Mouse (Mus musculus) heart, embryonic 14.5 days (tissue): ENCODE measurements around the gene D330020A13Rik. TPM values are rescaled to one million over a fixed set of nuclear protein-coding genes. Genes with fewer than 3 reads are reported as not detected.

Source experiments
- ATAC-seq: fragments of 200-750 bp; cut with Nextera tagmentation; 2 replicates; pipeline ENCODE4 v1.8.0; 2017; ENCODE audit warnings: low read depth, moderate TSS enrichment; ENCODE audit not compliant: insufficient number of reproducible peaks, insufficient read depth, low FRiP score
- H3K27ac ChIP-seq, 2 experiments: fragments of 200-500 bp in 1 of 2; fragments of 300-500 bp in 1 of 2; sonication (generic) in 1 of 2; replicated peaks in 1 of 2; 2 replicates each; pipeline ENCODE4 v1.5.1; 2012 to 2014; ENCODE audit warnings: low read depth in 2 of 2, low read length in 2 of 2, control low read depth in 1 of 2, mild to moderate bottlenecking in 1 of 2, mixed read lengths in 1 of 2; ENCODE audit not compliant: control insufficient read depth in 1 of 2, insufficient read depth in 1 of 2
- H3K27me3 ChIP-seq: fragments of 300-500 bp; sonication (generic); 2 replicates; pipeline ENCODE4 v1.6.1; 2014; ENCODE audit warnings: mild to moderate bottlenecking, low read length, control low read depth; ENCODE audit not compliant: control insufficient read depth, insufficient read depth
- H3K36me3 ChIP-seq: fragments of 300-500 bp; sonication (generic); 2 replicates; pipeline ENCODE4 v1.6.1; 2014; ENCODE audit warnings: mild to moderate bottlenecking, control low read depth, low read length, mixed read lengths; ENCODE audit not compliant: control insufficient read depth, insufficient read depth
- H3K4me1 ChIP-seq, 2 experiments: fragments of 200-500 bp in 1 of 2; fragments of 300-500 bp in 1 of 2; sonication (generic) in 1 of 2; 2 replicates each; pipeline ENCODE4 v1.6.1; 2012 to 2014; ENCODE audit warnings: low read length in 2 of 2, control low read depth in 1 of 2, mixed read lengths in 1 of 2; ENCODE audit not compliant: control insufficient read depth in 2 of 2, insufficient read depth in 2 of 2
- H3K4me2 ChIP-seq: fragments of 300-500 bp; sonication (generic); 2 replicates; pipeline ENCODE4 v1.6.1; 2014; ENCODE audit warnings: mild to moderate bottlenecking, low read length
- H3K4me3 ChIP-seq, 2 experiments: fragments of 200-500 bp in 1 of 2; fragments of 300-500 bp in 1 of 2; sonication (generic) in 1 of 2; 2 replicates each; pipeline ENCODE4 v1.5.1; 2012 to 2014; ENCODE audit warnings: low read length in 2 of 2, mild to moderate bottlenecking in 2 of 2, control low read depth in 1 of 2, low read depth in 1 of 2, moderate library complexity in 1 of 2; ENCODE audit not compliant: control insufficient read depth in 1 of 2, insufficient read depth in 1 of 2
- H3K9ac ChIP-seq: fragments of 300-500 bp; sonication (generic); 2 replicates; pipeline ENCODE4 v1.6.1; 2014; ENCODE audit warnings: mild to moderate bottlenecking, low read length
- H3K9me3 ChIP-seq: fragments of 300-500 bp; sonication (generic); 2 replicates; pipeline ENCODE4 v1.6.1; 2016; ENCODE audit warnings: low read length, control low read depth; ENCODE audit not compliant: control insufficient read depth
- WGBS: fragments of 180-500 bp; shearing (Covaris S2); extraction: QIAGEN DNeasy Blood & Tissue Kit; methylation state at CpG from one replicate; pipeline ENCODE4 v1.1.7; 2014; 5-methylcytosine and 5-hydroxymethylcytosine counted together
- polyA plus RNA-seq: library from polyadenylated mRNA; unstranded; fragments of >200 nt; fragmentation: Nextera tagmentation; extraction: Ambion mirVana; gene quantifications from 2 replicates; pipeline ENCODE4 v1.2.1, GENCODE M21; 2014

Gene D330020A13Rik
- polyA plus RNA-seq: 0.30 and 0.35 TPM in 2 replicates

DNA sequence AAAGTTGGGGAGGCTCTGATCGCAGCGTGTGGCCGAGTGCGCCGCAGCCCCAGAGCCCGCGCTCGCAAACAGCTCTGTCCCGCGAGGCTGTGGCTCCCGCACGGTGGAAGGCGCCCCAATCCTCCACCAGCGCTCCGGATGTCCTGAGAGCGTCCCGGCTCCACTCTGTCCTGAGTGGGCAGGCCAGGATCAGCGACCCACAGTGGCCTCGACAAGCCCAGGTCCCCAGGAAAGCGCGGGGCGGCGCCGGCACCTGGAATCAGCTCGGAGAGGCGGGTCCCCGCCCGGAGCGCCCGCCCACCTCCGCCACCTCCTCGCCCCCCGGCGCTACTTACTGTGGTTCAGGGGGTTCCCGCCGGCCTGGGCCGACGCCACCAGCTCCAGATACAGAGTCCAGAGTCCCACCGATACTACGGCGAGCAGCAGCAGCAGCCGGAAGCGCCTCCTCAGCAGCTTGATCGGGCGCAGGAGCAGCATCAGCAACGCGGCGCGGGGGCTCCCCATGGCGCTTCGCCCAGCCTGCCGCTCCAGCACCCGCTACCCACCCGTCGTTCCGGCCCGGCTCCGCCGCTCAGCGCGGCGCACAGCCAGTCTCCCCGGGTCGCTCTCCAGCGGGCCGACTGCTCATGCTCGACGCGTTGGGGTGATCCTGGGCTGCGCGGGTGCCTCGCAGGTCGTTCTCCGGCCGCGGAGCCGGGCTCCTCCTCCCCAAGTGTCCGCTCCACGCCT is at the start of gene D330020A13Rik, which contains the start of gene B4galnt3:
TSS of gene D330020A13Rik (plus strand) at position 309 of the 729 bp plus-strand sequence.
TSS of gene B4galnt3 (minus strand) at position 504 of the 729 bp plus-strand sequence.
- Histone ChIP-seq H3K9me3 (no peaks in the 10 kb centered on the region), H3K4me2 (peak within 1 kb of the TSS; percentile 99), H3K9ac (peak within 1 kb of the TSS; percentile 68), H3K27me3 (peaks cover 25% of the 10 kb centered on the region), H3K27ac (no peak within 1 kb of the TSS), H3K36me3 (no peaks in the 10 kb centered on the region), H3K4me3 (peak within 1 kb of the TSS; percentile 68 to 69), H3K4me1 (peaks cover 0 to 3% of the 10 kb centered on the region in 2 experiments; a peak in 1 of 4 replicates)
- ATAC-seq: peak; percentile 29
- WGBS: 0% methylated on average over 71 of the region's 79 CpGs

DNA sequence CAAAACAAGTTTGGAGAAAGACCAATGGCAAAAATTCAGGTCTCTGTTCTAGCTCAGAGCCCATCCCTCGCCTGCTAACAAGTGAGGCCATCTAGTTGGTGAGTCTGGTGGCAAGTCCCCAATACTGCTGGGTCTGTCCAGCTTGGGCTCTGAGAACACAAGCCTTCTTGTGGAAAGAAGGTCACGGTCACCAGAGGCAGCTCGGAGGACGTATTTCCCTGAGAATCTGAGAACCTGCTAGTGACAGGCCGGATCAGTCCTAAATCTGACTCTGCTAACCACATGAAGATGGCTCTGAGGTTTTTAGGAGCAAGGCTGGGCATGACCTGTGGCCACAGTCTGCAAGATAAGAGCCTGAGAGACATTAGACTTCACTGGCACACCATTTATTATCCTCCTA is 47.5 kb upstream of the D330020A13Rik start:
- no peak overlapping the region for H3K4me2 ChIP-seq
- H3K4me1 ChIP-seq: no peaks in the 10 kb centered on the region
- H3K27me3 ChIP-seq: no peaks in the 10 kb centered on the region
- WGBS: 80% methylated on average over 5 of the region's 5 CpGs
- H3K36me3 ChIP-seq: no peaks in the 10 kb centered on the region
- no peak for ATAC-seq
- H3K9ac ChIP-seq: no peak overlapping the region
- H3K27ac ChIP-seq: no peak overlapping the region
- no peak overlapping the region for H3K4me3 ChIP-seq
- H3K9me3 ChIP-seq: no peaks in the 10 kb centered on the region

DNA sequence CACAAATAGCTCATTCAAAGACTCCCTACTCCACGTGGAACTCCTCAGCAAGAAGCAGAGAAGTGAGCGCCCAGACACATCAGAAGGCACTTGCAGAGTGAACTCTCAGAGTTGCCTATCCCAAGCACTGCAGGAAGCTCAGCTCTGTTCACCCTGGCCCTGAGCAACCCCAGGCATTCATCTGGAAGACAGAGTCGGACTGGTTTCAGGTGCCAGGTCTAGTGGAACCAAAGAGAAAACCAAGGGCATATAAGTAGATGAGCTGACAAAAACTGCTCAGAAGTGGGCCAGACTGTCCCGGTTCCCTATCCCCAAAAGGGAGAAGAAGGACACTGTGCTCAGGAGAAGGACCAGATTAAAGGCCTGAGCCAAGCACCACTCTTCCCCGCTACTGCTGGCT is 44.3 kb upstream of the D330020A13Rik start:
- Histone ChIP-seq H3K4me2 (no peak overlapping the region), H3K4me1 (no peaks in the 10 kb centered on the region), H3K27me3 (no peaks in the 10 kb centered on the region), H3K4me3 (no peak overlapping the region), H3K27ac (no peak overlapping the region), H3K9me3 (no peaks in the 10 kb centered on the region), H3K36me3 (no peaks in the 10 kb centered on the region), H3K9ac (no peak overlapping the region)
- no peak for ATAC-seq
- WGBS: 73% methylated on average over 5 of the region's 5 CpGs

DNA sequence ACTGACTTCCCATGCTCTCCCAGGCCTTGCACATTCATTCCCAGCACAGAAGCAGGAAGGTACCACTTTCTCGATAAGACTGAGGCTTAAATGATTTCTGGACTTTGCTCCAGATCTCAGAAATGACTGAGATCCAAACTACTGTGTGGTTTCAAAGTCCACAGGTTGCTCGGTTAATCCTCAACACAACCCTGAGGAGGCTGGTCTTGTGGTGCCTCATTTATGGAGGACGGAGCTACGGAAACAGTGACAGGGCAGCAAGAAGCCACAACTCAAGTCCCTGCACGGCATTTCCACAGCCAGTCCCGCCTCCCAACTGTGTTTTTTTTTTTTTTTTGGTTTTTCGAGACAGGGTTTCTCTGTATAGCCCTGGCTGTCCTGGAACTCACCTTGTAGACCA is 43.2 kb upstream of the D330020A13Rik start:
- Histone ChIP-seq H3K4me3 (no peak overlapping the region), H3K27me3 (no peaks in the 10 kb centered on the region), H3K9me3 (no peaks in the 10 kb centered on the region), H3K9ac (no peak overlapping the region), H3K4me2 (no peak overlapping the region), H3K4me1 (no peaks in the 10 kb centered on the region), H3K36me3 (no peaks in the 10 kb centered on the region), H3K27ac (no peak overlapping the region)
- 86% methylated on average over 7 of the region's 7 CpGs for WGBS
- no peak for ATAC-seq

DNA sequence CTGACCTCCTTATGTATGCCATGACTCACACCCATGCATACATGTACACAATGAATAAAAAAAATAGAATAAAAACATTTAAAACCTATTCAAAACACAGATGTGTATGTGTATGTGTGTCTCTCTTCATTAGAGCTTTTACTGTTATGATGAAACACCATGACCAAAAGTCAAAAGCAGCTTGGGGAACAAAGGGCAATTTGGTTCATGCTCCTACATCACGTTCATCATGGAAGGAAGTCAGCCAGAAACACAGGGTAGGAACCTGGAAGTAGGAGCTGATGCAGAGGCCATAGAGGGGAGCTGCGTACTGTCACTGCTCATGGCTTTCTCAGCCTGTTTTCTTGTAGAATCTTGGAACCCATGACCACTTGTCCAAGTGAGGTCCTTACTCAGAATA is 41.4 kb upstream of the D330020A13Rik start:
- Histone ChIP-seq H3K9ac (no peak overlapping the region), H3K36me3 (no peaks in the 10 kb centered on the region), H3K4me1 (no peaks in the 10 kb centered on the region), H3K9me3 (no peaks in the 10 kb centered on the region), H3K4me3 (no peak overlapping the region), H3K27ac (no peak overlapping the region), H3K4me2 (no peak overlapping the region), H3K27me3 (no peaks in the 10 kb centered on the region)
- 79% methylated on average over 2 of the region's 2 CpGs for WGBS
- no peak for ATAC-seq

DNA sequence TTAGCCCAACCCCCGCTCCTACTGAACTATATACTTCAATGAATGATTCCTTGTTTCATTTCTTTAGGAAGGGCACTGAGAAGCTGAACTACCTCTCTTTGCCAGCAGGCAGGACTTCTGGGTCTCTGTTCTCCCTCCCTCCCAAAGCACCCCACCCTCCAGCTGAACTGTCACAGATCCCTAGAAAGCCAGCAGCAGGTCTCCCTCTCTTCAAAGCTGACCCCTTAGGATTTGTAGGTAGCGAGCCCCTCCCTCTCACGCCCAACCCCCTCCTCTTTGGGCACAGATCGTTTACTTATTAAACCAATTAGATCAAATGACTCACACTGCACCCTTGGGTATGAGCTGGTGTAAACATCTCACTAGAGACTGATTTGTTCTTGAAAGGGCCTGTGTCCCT is 39.5 kb upstream of the D330020A13Rik start:
- Histone ChIP-seq H3K9me3 (no peaks in the 10 kb centered on the region), H3K27me3 (no peaks in the 10 kb centered on the region), H3K4me1 (no peaks in the 10 kb centered on the region), H3K27ac (no peak overlapping the region), H3K9ac (no peak overlapping the region), H3K4me2 (no peak overlapping the region), H3K36me3 (no peaks in the 10 kb centered on the region), H3K4me3 (no peak overlapping the region)
- ATAC-seq: no peak
- 66% methylated on average over 4 of the region's 4 CpGs for WGBS

DNA sequence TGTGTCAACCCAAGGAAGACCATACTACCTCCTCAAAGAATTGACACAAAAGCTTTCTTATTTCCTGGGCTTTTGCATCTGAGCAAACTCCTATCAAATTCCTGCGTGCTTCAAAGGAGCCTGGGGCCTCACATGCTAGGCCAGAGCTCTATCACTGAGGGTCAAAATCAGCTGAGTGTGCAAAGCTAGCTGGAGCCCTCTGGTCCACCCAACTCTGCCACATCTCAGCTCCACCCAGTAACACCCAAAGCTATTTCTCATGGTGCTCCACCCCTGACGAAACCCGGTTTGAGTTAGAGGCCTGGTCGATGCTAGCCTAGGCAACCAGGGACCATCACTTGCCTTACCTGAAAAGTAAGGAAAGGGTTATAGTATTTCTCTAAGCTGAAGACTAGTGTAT is 39.0 kb upstream of the D330020A13Rik start:
- WGBS: 60% methylated on average over 4 of the region's 4 CpGs
- Histone ChIP-seq H3K36me3 (no peaks in the 10 kb centered on the region), H3K27ac (no peak overlapping the region), H3K4me1 (no peaks in the 10 kb centered on the region), H3K9ac (no peak overlapping the region), H3K4me3 (no peak overlapping the region), H3K4me2 (no peak overlapping the region), H3K9me3 (no peaks in the 10 kb centered on the region), H3K27me3 (no peaks in the 10 kb centered on the region)
- ATAC-seq: no peak

DNA sequence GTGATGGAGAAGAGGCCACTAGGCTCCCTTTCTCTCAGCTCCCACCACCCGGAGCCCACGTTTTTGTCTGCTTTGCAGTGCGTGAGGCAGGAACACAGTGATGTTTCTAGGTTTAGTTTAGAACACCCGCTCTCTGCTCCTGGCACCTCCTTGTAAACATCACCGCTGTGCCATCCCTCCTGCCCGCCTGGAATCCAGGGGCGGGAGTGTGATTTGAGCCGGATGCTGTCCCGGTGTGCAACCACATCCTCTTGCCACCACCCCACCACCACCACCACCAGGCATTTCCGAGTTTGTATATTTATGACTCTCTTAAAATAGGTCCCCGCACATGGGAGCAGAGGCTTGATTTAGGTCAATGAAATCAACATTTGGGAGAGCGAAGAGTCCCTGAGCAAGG is 38.5 kb upstream of the D330020A13Rik start:
- WGBS: 90% methylated on average over 12 of the region's 12 CpGs
- Histone ChIP-seq H3K27ac (no peak overlapping the region), H3K9ac (no peak overlapping the region), H3K4me1 (no peaks in the 10 kb centered on the region), H3K9me3 (no peaks in the 10 kb centered on the region), H3K36me3 (no peaks in the 10 kb centered on the region), H3K4me2 (no peak overlapping the region), H3K4me3 (no peak overlapping the region), H3K27me3 (no peaks in the 10 kb centered on the region)
- no peak for ATAC-seq
